Mouse (Mus musculus): ENCODE measurements around the gene Csnk1g1.
A peak's percentile ranks its signal among the peaks of the same experiment; 100 is the strongest.

Csnk1g1 gene

GRCm38 (mm10) chr9:65908394-65909300, at the start of gene Csnk1g1, which contains the start of gene Trip4:
TSS of gene Csnk1g1 (plus strand) at chr9:65908924.
TSS of gene Trip4 (minus strand) at chr9:65908794.
- DNase-seq (ENCODE audit: low spot score): peak; percentile 87

GRCm38 (mm10) chr9:65859656-65860055, 49.1 kb upstream of the Csnk1g1 start:
- DNase-seq (ENCODE audit: low spot score): no peak

GRCm38 (mm10) chr9:65884564-65885315, 24.0 kb upstream of the Csnk1g1 start:
- DNase-seq (ENCODE audit: low spot score): peak; percentile 85

- DNase-seq (ENCODE audit: low spot score): peak; percentile 87
Measured at GRCm38 (mm10) chr9:65890143-65890628, 18.5 kb upstream of the Csnk1g1 start, which contains the start of gene Pclaf. TSS of gene Pclaf (plus strand) at chr9:65890237.

DNA sequence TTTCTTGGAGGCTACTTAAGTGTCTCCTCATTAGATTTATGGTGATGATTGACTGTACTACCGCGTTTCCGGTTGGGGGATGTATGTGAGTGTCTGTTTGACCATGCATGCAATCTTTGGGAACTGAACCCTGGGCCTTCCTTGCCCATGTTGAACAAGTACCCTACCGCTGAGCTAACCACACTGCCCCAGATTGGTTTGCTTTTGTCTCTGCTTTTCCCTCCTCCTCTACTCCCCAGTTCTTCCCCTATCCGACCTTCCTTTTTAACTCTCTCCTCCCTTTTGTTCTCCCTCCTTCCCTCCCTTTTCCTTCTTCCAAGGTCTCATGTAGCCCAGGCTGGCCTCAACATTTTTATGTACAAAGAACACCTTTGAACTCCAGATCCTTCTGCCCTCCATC, 17.6 kb upstream of the Csnk1g1 start:
- no peak for DNase-seq (ENCODE audit: low spot score)

DNA sequence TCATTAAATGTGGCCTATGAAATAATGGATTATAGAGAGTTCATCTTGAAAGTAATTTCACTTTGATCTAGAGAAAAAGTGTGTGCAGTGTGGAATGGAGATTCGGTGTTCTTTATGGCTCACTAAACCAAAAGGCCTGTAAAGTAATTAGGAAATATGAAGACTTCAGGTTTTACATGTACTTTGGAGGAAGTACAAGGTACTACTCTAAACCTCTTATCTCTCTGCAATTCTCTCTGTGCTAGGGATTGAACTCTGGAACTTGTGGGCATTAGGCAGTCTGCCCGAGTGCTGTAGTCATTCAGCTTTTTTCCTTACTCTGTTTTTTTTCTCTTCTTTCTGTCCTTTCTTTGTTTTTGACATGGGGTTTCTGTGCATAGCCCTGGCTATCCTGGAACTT, 11.7 kb upstream of the Csnk1g1 start:
- DNase-seq (ENCODE audit: low spot score): no peak

DNA sequence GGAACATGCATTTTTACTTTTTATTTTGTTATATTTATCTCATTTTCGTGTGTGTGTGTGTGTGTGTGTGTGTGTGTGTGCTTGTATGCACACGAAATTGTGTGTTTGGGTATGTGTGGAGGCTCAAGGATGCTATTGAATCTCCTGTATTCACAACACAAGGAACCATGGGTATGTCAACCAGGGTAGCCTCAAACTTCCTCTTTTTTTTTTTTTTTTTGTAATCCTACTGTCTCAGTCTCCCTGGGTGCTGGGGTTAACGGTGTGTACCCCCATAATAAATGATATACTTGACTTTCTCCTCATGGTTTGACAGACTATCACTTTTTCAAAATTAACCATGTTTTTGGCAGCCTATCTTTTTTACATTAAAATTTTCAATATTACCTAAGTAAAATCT, 5.8 kb upstream of the Csnk1g1 start:
- no peak for DNase-seq (ENCODE audit: low spot score)

DNA sequence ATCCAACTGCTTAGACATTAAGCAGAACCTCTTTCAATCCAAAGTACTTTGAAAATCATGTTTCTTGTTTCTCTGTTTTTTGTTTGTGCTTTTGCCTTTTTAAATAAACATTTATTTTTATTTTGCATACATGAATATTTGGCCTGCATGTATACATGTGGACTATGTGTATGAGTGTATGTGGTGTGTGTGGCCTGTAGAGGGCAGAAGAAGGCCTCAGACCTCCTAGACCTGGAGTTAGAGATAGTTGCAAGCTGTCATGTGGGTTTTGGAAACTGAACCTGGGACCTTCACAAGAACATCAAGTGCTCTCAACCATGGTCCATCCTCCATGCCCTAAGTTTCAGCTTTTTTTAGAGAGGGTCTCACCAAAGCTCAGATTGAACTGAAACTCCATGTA, 5.3 kb upstream of the Csnk1g1 start:
- no peak for DNase-seq (ENCODE audit: low spot score)

GRCm38 (mm10) chr9:65909301-65909801, 627 bp downstream of the Csnk1g1 start:
- DNase-seq (ENCODE audit: low spot score): no peak

- DNase-seq (ENCODE audit: low spot score): no peak
Measured at GRCm38 (mm10) chr9:65909837-65910236, 1.1 kb downstream of the Csnk1g1 start.

DNA sequence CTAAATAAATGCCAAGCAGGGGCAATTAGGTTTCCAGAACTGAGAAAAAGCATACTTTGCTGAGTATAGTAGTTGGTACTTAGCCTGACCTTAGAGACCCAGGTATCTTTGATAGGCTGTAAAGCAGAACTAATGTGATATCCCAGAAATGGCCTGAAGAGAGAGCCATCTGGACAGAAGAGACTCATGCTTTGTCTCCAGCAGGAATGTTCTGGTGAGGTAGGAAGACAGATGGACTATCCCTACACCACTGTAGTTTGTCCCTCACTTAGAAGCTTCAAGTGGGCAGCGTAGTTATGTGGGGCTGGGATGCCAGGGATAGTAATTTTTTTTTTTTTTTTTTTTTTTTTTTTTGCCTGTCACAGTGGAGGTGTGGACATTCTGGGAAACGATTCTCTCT, 5.3 kb downstream of the Csnk1g1 start:
- DNase-seq (ENCODE audit: low spot score): no peak

GRCm38 (mm10) chr9:65917015-65917414, 8.3 kb downstream of the Csnk1g1 start:
- DNase-seq (ENCODE audit: low spot score): peak; percentile 11

- no peak for DNase-seq (ENCODE audit: low spot score)
Measured at GRCm38 (mm10) chr9:65928456-65928855, 19.7 kb downstream of the Csnk1g1 start.

GRCm38 (mm10) chr9:65929826-65930225, 21.1 kb downstream of the Csnk1g1 start:
- DNase-seq (ENCODE audit: low spot score): no peak

- no peak for DNase-seq (ENCODE audit: low spot score)
Measured at GRCm38 (mm10) chr9:65937566-65937965, 28.8 kb downstream of the Csnk1g1 start.

GRCm38 (mm10) chr9:65951082-65951587, 42.4 kb downstream of the Csnk1g1 start:
- no peak for DNase-seq (ENCODE audit: low spot score)

- DNase-seq (ENCODE audit: low spot score): no peak
Measured at GRCm38 (mm10) chr9:65970009-65970408, 61.3 kb downstream of the Csnk1g1 start.

GRCm38 (mm10) chr9:65973206-65973605, 64.5 kb downstream of the Csnk1g1 start:
- DNase-seq (ENCODE audit: low spot score): no peak

- DNase-seq (ENCODE audit: low spot score): no peak
Measured at GRCm38 (mm10) chr9:65975886-65976285, 67.2 kb downstream of the Csnk1g1 start.

DNA sequence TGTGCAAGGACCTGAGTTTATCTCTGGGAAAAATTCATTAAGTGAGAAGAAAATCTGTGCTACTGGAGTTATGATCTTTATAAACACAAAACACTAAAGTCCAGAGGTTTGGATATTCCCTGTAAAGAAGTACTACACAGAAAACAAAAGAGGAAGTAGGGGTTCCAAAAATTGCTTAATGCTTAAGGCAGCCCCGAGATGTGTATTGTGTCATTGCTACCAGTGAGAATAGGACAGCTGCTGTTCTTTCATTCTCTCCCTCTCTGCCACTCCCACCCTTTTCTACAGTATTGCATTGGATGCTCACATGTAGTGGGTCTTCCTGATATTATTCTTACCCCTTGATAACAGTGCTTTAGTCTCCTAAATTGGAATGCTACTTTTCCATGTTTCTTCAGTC, 74.1 kb downstream of the Csnk1g1 start:
- no peak for DNase-seq (ENCODE audit: low spot score)

- no peak for DNase-seq (ENCODE audit: low spot score)
Measured at GRCm38 (mm10) chr9:65987021-65987420, 78.3 kb downstream of the Csnk1g1 start.
